Mouse (Mus musculus) liver, embryonic 14.5 days (tissue): ENCODE data around the gene Dus1l.

Source experiments
- CTCF ChIP-seq: IDR thresholded peaks from 2 replicates; pipeline ENCODE4 v1.5.1; 2016; ENCODE audit warnings: antibody characterized with exemption, low read depth, control low read depth
- EP300 ChIP-seq: IDR thresholded peaks from 2 replicates; pipeline ENCODE4 v1.6.1; 2016; ENCODE audit warnings: antibody characterized with exemption, low read depth

GRCm38 (mm10) chr11:120804274-120804673 lies 8.1 kb upstream of the Dus1l start:
- TF ChIP-seq CTCF (no peak), EP300 (no peak)
